Mouse (Mus musculus) embryonic fibroblast, embryonic 13.5 days (primary cell): ENCODE data around the gene Spon1.

ENCODE experiments used
- CTCF ChIP-seq: IDR thresholded peaks from 2 replicates; pipeline ENCODE4 v1.5.1; 2011; ENCODE audit warnings: mild to moderate bottlenecking, control low read depth, low read length, moderate library complexity, borderline replicate concordance; ENCODE audit not compliant: insufficient read depth
- POLR2A ChIP-seq: IDR thresholded peaks from 2 replicates; pipeline ENCODE4 v1.6.1; 2011; ENCODE audit warnings: low read depth, mild to moderate bottlenecking, control low read depth, low read length, moderate library complexity

GRCm38 (mm10) chr7:113743982-113744381, 21.8 kb upstream of the Spon1 start:
- no peak for TF ChIP-seq CTCF
- no peak for TF ChIP-seq POLR2A
